Mouse (Mus musculus) forebrain, embryonic 10.5 days (tissue): ENCODE data around the gene Wfdc12. TPM values are rescaled to one million over a fixed set of nuclear protein-coding genes. Genes with fewer than 3 reads are reported as not detected.
"Not testable (repeated sequence)": the region's sequence is repeated elsewhere in the genome, so short reads cannot be mapped to it uniquely, and the experiment has no call there.

ENCODE experiments used
- DNase-seq: peaks from one replicate; pipeline ENCODE4 v3.0.0-alpha.2; 2017; ENCODE audit warnings: low spot score; ENCODE audit errors: extremely low spot score
- H3K27ac ChIP-seq: fragments of 300-500 bp; sonication (generic); 2 replicates; pipeline ENCODE4 v1.5.1; 2016; ENCODE audit warnings: mild to moderate bottlenecking
- H3K27me3 ChIP-seq: fragments of 300-500 bp; sonication (generic); 2 replicates; pipeline ENCODE4 v1.6.1; 2016; ENCODE audit warnings: mild to moderate bottlenecking; ENCODE audit not compliant: poor library complexity, severe bottlenecking
- H3K36me3 ChIP-seq: fragments of 300-500 bp; sonication (generic); replicated peaks from 2 replicates; pipeline ENCODE4 v1.6.1; 2016; ENCODE audit warnings: mild to moderate bottlenecking, moderate library complexity
- H3K4me1 ChIP-seq: fragments of 300-500 bp; sonication (generic); 2 replicates; pipeline ENCODE4 v1.6.1; 2016
- H3K4me3 ChIP-seq: fragments of 300-500 bp; sonication (generic); 2 replicates; pipeline ENCODE4 v1.5.1; 2016; ENCODE audit warnings: mild to moderate bottlenecking, moderate library complexity
- H3K9me3 ChIP-seq: fragments of 300-500 bp; sonication (generic); 2 replicates; pipeline ENCODE4 v1.6.1; 2016; ENCODE audit warnings: mild to moderate bottlenecking, moderate library complexity
- WGBS: fragments of 180-500 bp; shearing (Covaris S2); methylation state at CpG from one replicate; pipeline ENCODE4 v1.1.7; 2016; 5-methylcytosine and 5-hydroxymethylcytosine counted together
- polyA plus RNA-seq: library from polyadenylated mRNA; unstranded; fragments of >200 nt; fragmentation: Nextera tagmentation; extraction: Ambion mirVana; gene quantifications from 2 replicates; pipeline ENCODE4 v1.2.1, GENCODE M21; 2016

Gene Wfdc12
- polyA plus RNA-seq: not detected in 2 replicates

DNA sequence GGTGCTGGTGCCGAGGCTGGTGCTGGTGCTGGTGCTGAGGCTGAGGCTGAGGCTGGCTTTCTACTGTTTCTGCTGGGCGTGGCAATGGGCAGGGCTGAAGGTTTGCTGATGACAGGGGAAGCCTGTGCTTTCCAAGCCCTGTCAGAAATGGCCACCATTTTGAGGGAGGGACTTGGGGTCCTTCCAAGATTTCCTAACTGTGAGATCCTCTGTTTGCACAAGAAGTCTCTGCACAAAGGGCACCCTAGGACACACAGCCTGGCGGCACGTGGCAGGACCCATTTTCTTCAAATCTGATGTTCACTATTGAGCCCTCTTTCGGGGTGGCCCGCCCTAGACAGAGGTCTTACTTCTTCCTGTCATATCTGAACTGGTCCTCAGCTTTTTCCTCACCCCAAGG lies at the start of gene Wfdc12:
Wfdc12 (minus strand) TSS at position 33 of the 400 bp plus-strand sequence.
- Histone ChIP-seq H3K27me3 (no peaks in the 10 kb centered on the region), H3K4me3 (no peak within 1 kb of the TSS), H3K27ac (no peak within 1 kb of the TSS), H3K4me1 (no peaks in the 10 kb centered on the region), H3K9me3 (no peaks in the 10 kb centered on the region), H3K36me3 (no peaks in the 10 kb centered on the region)
- DNase-seq: no peak
- 85% methylated on average over 6 of the region's 6 CpGs for WGBS

DNA sequence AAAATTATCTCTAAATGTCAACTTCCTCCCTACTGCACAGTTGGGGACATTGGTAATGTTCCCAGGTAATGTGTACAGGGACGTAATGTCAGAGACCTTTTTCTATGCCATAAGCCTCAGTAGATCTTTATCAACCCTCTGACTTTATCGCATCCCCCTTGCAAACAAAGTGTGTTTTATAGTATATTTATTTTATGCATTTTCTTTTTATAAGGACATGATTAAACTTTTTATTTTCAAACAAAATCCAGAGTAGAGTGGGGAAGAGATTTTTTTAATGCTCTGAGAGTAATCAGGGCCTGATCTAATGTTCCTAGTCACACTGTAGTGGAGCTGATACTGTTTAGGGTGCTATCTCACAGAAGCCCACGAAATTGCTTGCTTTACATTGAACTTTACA lies 48.0 kb upstream of the Wfdc12 start, which contains the start of gene Svs2:
Svs2 (minus strand) TSS at position 101 of the 400 bp plus-strand sequence.
- no peak for DNase-seq
- Histone ChIP-seq H3K4me3 (no peak within 1 kb of the TSS), H3K4me1 (peaks cover 3% of the 10 kb centered on the region; the same call in 1 of the 2 replicates), H3K9me3 (no peaks in the 10 kb centered on the region), H3K27me3 (no peaks in the 10 kb centered on the region), H3K27ac (no peak within 1 kb of the TSS), H3K36me3 (no peaks in the 10 kb centered on the region)
- 89% methylated on average over 3 of the region's 3 CpGs for WGBS

DNA sequence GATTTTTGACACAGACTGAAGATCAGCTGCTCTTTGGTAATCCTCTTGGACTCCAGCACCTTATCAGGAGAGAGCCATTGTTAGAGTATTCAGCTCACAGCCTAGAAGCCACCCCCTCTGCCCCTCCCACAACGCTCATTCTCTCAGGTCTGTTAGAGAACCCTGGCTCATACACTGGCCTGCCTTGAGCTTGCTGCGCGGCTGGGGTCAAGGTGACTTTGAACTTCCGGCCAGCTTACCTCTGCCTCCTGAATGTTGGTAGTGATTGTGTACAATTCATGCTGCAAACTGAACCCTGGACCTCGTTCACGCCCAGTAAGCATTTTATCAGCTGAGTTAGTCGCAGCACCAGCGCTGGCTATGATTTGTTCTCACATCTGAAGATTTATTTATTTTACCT lies 42.3 kb upstream of the Wfdc12 start:
- H3K27ac ChIP-seq: no peak overlapping the region
- H3K27me3 ChIP-seq: no peaks in the 10 kb centered on the region
- 92% methylated on average over 8 of the region's 8 CpGs for WGBS
- H3K36me3 ChIP-seq: no peaks in the 10 kb centered on the region
- H3K4me1 ChIP-seq: no peaks in the 10 kb centered on the region
- H3K9me3 ChIP-seq: no peaks in the 10 kb centered on the region
- no peak for DNase-seq
- H3K4me3 ChIP-seq: no peak overlapping the region

DNA sequence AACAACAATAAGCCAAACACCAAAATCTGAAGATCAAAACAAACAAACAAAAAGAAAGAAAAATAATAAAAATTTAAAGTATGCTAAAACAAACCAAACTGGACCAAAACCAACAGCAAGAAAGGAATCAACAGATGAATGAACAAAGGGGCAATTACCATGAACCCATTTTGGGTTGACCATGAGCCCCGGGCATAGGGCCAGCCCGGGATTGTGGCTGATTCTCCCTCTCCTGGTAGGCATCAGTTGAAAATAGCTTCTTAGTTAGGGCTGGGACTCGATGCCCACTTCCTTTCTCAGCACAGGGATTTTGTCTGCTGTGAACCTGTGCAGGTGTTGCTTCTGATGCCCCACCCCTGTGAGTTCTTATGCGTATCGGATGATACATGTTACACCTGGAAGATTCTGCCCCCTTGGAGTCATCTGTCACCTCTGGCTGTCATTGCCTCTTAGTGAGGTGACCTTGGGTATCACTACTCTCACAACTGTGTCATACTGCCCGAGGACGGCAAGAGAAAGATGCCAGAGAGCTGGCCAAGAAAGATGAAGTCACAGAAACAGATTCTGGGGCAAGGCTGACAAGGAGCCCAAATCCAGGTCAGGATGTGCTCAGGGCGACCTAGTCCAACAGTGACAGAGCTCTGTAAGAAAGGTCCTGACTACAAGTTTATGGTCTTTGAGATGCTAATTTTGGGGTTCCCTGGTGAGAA lies 38.1 kb upstream of the Wfdc12 start:
- no peaks in the 10 kb centered on the region for H3K4me1 ChIP-seq

DNA sequence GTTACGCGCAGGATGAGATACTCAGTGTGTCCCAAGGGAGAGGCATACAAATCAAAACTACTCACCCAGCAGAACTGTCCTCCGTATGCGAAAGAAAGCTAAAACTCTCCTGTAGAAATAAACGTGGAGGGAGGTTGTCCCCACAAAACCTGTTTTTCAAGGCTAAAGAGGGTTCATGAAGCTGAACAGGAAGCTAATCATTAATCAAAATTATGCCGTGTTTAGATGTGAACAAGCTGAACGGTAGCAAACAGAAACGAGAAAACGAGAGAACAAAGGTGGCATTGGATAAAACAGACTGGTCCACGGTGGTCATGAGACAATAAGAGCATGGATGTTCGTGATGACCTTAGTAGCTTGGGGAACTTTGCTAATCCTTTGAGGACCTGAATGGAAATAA lies 31.1 kb upstream of the Wfdc12 start, which contains the start of gene Wfdc15b:
Wfdc15b (minus strand) TSS at position 139 of the 400 bp plus-strand sequence.
- WGBS: 89% methylated on average over 11 of the region's 11 CpGs
- Histone ChIP-seq H3K4me1 (no peaks in the 10 kb centered on the region), H3K27me3 (no peaks in the 10 kb centered on the region), H3K9me3 (no peaks in the 10 kb centered on the region), H3K27ac (no peak within 1 kb of the TSS), H3K4me3 (no peak within 1 kb of the TSS), H3K36me3 (no peaks in the 10 kb centered on the region)
- no peak for DNase-seq

More for the DNA sequence above, 38.1 kb upstream of the Wfdc12 start:
- H3K27ac ChIP-seq: no peak overlapping the region
- H3K9me3 ChIP-seq: no peaks in the 10 kb centered on the region
- H3K4me3 ChIP-seq: no peak overlapping the region
- DNase-seq: no peak
- H3K36me3 ChIP-seq: no peaks in the 10 kb centered on the region
- H3K27me3 ChIP-seq: no peaks in the 10 kb centered on the region
- 91% methylated on average over 8 of the region's 8 CpGs for WGBS

DNA sequence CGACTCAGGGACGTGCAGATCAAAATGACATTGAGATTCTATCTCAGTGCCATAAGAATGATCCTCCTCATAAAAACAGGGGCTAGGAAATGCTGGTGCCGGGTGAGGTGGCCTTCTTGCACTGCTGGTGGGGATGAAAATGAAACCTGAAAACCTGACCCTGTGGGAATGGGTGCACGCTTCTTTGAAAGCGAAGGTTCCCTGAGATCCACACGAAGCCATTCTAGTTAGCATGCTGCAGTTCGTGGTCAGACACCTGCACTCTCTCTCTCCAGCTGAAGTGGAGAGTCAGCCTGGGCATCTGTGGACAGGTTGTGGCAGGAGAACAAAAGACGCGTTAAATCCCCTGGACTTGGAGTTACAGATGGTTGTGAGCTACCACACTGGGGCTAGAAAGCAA lies 28.9 kb upstream of the Wfdc12 start:
- DNase-seq: no peak
- no peaks in the 10 kb centered on the region for H3K4me1 ChIP-seq
- H3K9me3 ChIP-seq: no peaks in the 10 kb centered on the region
- no peak overlapping the region for H3K27ac ChIP-seq
- H3K27me3 ChIP-seq: no peaks in the 10 kb centered on the region
- H3K36me3 ChIP-seq: no peaks in the 10 kb centered on the region
- no peak overlapping the region for H3K4me3 ChIP-seq
- 87% methylated on average over 9 of the region's 9 CpGs for WGBS

DNA sequence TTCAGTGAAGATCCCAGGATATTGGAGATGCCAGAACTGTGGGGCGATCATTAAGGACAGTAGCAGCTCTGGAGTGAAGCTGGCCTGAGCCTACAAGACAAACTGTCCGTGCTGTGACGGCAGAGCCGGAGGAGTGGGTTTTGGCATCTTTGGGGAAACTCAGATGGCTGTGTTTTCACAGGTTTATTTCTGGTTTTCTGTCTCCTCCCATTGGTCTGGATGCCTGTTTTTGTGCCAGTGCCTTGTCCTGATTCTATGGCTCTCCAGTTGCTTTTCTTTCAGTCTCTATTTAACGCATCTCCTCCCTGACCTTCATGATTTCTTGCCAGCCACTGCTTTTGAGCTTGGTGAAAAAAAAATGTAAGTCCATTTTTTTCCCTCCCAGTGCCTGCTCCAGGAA lies 22.3 kb upstream of the Wfdc12 start:
- no peaks in the 10 kb centered on the region for H3K27me3 ChIP-seq
- no peaks in the 10 kb centered on the region for H3K9me3 ChIP-seq
- DNase-seq: no peak
- H3K27ac ChIP-seq: no peak overlapping the region
- no peak overlapping the region for H3K4me3 ChIP-seq
- H3K36me3 ChIP-seq: no peaks in the 10 kb centered on the region
- 90% methylated on average over 5 of the region's 5 CpGs for WGBS
- no peaks in the 10 kb centered on the region for H3K4me1 ChIP-seq

DNA sequence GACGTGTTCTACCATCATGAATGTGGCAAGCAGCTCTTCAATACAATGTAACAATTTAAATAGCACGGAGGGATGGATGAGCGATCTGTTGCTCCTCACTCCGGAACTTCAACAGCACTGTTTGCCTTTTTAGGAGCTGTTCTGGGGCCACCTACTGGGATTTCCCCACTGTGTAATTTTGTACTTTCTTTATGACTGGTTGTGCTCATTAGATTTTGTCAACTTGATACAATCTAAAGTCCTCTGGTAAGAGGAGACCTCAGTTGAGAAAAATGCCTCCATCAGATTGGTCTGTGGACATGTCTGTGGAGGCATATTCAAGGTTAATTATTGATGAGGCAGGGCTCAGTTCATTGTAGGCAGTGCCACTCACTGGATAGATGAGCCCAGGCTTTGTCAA lies 20.5 kb upstream of the Wfdc12 start:
- 86% methylated on average over 4 of the region's 4 CpGs for WGBS

DNA sequence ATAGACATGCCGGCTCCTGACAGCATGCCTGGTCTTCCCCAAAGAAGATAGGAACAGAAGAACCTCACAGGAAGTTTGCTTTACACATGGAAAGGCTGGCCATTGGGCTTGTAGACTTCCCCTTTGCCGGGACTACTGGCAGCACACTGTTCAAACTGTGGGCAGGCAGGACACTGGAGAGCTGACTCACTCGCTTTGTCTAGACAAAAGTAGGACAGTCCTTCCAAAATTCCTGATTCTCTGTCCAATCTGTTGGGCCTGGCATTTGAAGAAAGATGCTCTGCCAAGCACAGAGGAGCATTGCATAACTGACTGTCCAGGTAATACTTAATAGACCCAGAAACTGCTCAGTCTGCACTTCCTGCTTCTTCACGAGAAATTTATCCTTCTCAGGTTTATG lies 16.3 kb upstream of the Wfdc12 start:
- DNase-seq: no peak
- WGBS: 82% methylated on average over 4 of the region's 4 CpGs
- no peak overlapping the region for H3K27ac ChIP-seq
- H3K27me3 ChIP-seq: no peaks in the 10 kb centered on the region
- H3K9me3 ChIP-seq: no peaks in the 10 kb centered on the region
- no peak overlapping the region for H3K4me3 ChIP-seq
- H3K36me3 ChIP-seq: no peaks in the 10 kb centered on the region
- no peaks in the 10 kb centered on the region for H3K4me1 ChIP-seq

More for the DNA sequence above, 20.5 kb upstream of the Wfdc12 start:
- H3K36me3 ChIP-seq: no peaks in the 10 kb centered on the region
- no peaks in the 10 kb centered on the region for H3K9me3 ChIP-seq
- no peak for DNase-seq
- H3K4me1 ChIP-seq: no peaks in the 10 kb centered on the region
- H3K27me3 ChIP-seq: no peaks in the 10 kb centered on the region
- H3K4me3 ChIP-seq: no peak overlapping the region
- no peak overlapping the region for H3K27ac ChIP-seq

DNA sequence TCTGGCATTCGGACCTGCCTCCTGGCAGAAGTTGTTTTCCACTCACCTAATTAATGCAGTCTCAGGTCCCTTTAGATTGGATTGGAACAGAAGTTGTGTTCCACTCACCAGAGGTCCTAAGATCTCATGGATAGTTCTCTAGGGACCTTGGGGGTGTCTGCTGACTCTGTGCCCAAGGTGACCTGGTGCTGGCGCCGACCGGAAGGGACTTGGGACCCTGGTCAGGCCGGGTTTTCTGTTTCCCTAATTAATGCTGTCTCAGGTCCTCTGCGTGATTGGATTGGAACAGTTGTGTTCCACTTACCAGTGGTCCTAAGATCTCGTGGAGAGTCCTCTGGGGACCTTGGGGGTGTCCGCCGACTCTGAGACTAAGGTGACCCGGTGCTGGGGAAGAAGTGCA lies 15.6 kb upstream of the Wfdc12 start:
- H3K9me3 ChIP-seq, DNase-seq, H3K4me1 ChIP-seq, H3K27ac ChIP-seq, H3K36me3 ChIP-seq, H3K4me3 ChIP-seq, H3K27me3 ChIP-seq: not testable (repeated sequence)
- WGBS: 90% methylated on average over 10 of the region's 10 CpGs

DNA sequence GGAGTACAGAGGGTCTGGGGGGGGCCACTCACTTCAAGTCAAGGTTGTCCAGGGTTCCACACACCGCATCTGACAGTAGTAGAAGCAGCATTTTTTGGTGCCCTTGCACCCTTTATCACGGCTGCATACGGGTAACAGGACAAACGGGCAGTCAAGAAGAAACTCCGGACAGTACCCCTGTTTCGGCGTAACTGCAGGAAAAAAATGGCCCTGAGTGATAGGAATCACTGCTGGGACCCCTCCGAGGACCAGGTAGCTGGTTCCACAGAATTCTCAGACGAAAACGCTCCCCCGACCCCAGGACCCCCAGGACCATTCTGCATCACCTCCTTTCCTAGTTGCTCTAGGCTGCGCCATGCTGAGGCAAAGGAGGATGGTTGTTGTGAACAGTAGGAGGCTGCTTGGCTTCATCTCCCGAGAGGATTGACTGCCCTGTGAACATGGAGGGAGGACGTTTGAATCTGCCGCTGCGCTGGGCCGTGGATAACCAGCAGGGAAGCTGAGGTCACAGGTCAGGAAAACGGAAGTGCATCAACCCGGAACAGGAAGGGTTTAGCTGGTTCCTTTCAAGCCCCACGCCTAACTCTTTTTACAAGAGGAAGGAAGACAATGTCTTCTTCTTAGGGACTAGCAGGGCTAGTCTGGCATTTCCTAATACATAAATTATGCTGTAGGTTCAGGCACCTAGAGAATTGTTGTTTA lies 9.4 kb upstream of the Wfdc12 start, which contains the start of gene Wfdc15a:
Wfdc15a (minus strand) TSS at position 505 of the 702 bp plus-strand sequence.
- H3K36me3 ChIP-seq: no peaks in the 10 kb centered on the region
- H3K27me3 ChIP-seq: no peaks in the 10 kb centered on the region
- H3K27ac ChIP-seq: no peak within 1 kb of the TSS
- no peak within 1 kb of the TSS for H3K4me3 ChIP-seq
- 78% methylated on average over 20 of the region's 20 CpGs for WGBS
- no peaks in the 10 kb centered on the region for H3K9me3 ChIP-seq
- DNase-seq: no peak
- H3K4me1 ChIP-seq: no peaks in the 10 kb centered on the region

DNA sequence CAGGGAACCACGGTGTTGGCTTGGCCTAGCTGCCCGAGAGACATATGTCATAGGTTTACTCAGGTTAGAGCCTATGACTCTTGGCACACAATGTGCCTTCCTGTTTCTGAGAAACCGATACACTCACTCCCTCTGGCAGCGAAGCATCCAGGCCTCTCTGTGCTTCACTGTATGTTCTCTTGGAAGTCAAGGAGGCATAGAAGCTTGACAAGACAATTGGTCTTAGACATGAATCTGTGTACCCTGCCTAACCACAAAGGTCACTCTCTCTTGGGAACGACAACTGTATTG lies 6.2 kb upstream of the Wfdc12 start:
- no peaks in the 10 kb centered on the region for H3K27me3 ChIP-seq
- H3K9me3 ChIP-seq: no peaks in the 10 kb centered on the region
- no peak overlapping the region for H3K4me3 ChIP-seq
- no peaks in the 10 kb centered on the region for H3K4me1 ChIP-seq
- no peaks in the 10 kb centered on the region for H3K36me3 ChIP-seq
- 90% methylated on average over 5 of the region's 5 CpGs for WGBS
- no peak overlapping the region for H3K27ac ChIP-seq
- no peak for DNase-seq

DNA sequence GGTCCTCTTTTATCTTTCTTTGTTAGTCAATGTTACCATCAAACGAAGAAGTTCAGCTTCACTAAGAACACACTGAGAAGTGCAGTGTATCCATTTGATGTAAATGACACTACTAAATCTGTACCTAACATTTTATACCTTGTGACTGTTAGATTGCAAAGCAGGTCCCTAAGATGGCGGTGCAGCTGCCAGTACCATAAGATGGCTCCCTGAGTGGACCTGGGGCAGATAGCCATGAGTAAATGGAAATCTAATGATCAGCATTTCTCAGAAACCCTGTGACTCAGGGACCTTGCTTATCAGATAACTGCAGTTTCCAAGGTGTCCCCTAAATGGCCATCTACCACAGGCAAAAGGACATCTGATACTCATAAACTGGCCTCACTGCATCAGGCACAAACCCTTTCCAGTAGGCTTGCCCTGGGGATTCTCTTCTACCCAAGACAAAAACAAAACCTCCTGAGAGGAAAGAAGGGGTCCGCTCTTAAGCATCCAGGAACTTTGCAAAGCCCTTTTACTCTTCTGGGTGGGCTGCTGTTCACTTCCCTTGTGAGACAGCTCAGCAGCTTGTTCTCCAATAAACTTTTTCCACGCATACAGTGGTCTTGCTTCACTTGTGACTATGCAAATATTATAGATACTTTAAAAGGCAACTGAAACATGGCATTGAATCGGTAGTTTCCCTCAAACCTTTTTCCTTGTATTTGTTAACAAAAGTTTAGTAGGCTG lies 5.7 kb upstream of the Wfdc12 start:
- 92% methylated on average over 5 of the region's 5 CpGs for WGBS
- H3K27me3 ChIP-seq: no peaks in the 10 kb centered on the region
- no peak overlapping the region for H3K4me3 ChIP-seq
- H3K4me1 ChIP-seq: no peaks in the 10 kb centered on the region
- no peaks in the 10 kb centered on the region for H3K9me3 ChIP-seq
- no peak overlapping the region for H3K27ac ChIP-seq
- DNase-seq: no peak
- no peaks in the 10 kb centered on the region for H3K36me3 ChIP-seq
